In genomic region chr9:36687329-36687728, GRCm38 (mm10) we compare ENCODE assay signal across 8 mouse cellular contexts. TPM values are rescaled to one million over a fixed set of nuclear protein-coding genes. Genes with fewer than 3 reads are reported as not detected.
A peak's percentile ranks its signal among the peaks of the same experiment; 100 is the strongest.
DNase-seq lines count a peak whose midpoint lies in the region.

No protein-coding gene starts in this region.

- peak; percentile 15 for DNase-seq in adrenal gland, postnatal 14 days
- DNase-seq in adrenal gland, postnatal 4 days (ENCODE audit: low spot score in 2 of 2), result no peak
- DNase-seq in layer of hippocampus, adult 11-12 months (ENCODE audit: low spot score), result peak; percentile 5
- no peak for DNase-seq in layer of hippocampus, adult 9-10 months (ENCODE audit: low spot score)
- DNase-seq in 416B (ENCODE audit: low read depth), result peak; percentile 69
- DNase-seq in adrenal gland, postnatal 36 days, result peak; percentile 2 to 4
- DNase-seq in c-Kit-positive CD71-positive TER-119-positive erythroid progenitor cells, embryonic 14.5 days (ENCODE audit: low spot score), result no peak
- no peak for DNase-seq in ovary, postnatal 36 days (ENCODE audit: low spot score)

RNA-seq across cellular contexts. Expression of gene Acrv1, which starts 5.7 kb away (rescaled TPM):
- total RNA-seq in adrenal gland, postnatal 14 days (2021), result not detected in 2 replicates
- total RNA-seq in adrenal gland, postnatal 4 days (2021), result not detected
- not detected for total RNA-seq in adrenal gland, postnatal 36 days (2021)

RNA-seq across cellular contexts. Expression of gene Chek1, which starts 39.5 kb away (rescaled TPM):
- 6.3 and 8.5 TPM in 2 replicates for total RNA-seq in adrenal gland, postnatal 14 days (2021)
- total RNA-seq in adrenal gland, postnatal 4 days (2021), result 10 to 100 TPM; 14.7 to 16.4 TPM
- 1 to 10 TPM; 3.0 to 4.2 TPM for total RNA-seq in adrenal gland, postnatal 36 days (2021)

RNA-seq across cellular contexts. Expression of gene A630095E13Rik, which starts 44.2 kb away (rescaled TPM):
- total RNA-seq in adrenal gland, postnatal 14 days (2021), result not detected in 2 replicates
- total RNA-seq in adrenal gland, postnatal 4 days (2021), result not detected
- not detected for total RNA-seq in adrenal gland, postnatal 36 days (2021)

Comparison
In these comparisons a context has a peak if more than half of its experiments do, and no peak if none do; other contexts are left out.
1. DNase-seq: peak in adrenal gland, postnatal 14 days (single experiment), layer of hippocampus, adult 11-12 months (single experiment), 416B (single experiment) and adrenal gland, postnatal 36 days (2 of 2); none in adrenal gland, postnatal 4 days (0 of 2), layer of hippocampus, adult 9-10 months (single experiment), c-Kit-positive CD71-positive TER-119-positive erythroid progenitor cells, embryonic 14.5 days (single experiment) and ovary, postnatal 36 days (single experiment).